22 mouse cellular contexts compared by ENCODE assay signal in the genomic region with DNA sequence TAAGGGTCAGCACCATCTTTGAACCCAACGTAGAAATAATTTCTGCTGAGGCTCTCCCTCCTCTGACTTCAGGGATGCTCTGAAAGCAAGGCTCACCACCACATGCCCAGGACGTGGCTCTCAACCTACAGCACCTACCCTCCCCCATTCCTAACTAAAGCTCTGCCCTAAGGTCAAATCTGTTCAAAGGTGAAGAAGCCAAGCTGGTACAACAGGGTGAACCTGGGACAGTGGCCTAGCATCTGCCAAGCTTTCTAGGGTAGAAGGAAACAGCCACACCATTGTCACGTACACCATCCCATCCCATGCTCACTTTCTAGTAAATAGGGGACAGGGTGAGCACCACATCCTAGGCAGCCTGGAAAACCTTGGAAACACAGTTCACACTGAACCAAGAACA. TPM values are rescaled to one million over a fixed set of nuclear protein-coding genes. Genes with fewer than 3 reads are reported as not detected.
"Had no signal": no experiment of that assay in that cellular context is flagged by ENCODE, and none has a peak within 500 bp of the region (broad histone marks: within the 10 kb centered on the region; RNA-seq: fewer than 3 reads in every experiment).

No protein-coding gene starts in this region.

- H3K27ac ChIP-seq: neural tube, embryonic 15.5 days; stomach, embryonic 15.5 days; stomach, postnatal 0 days had no signal

- H3K9ac ChIP-seq: neural tube, embryonic 15.5 days; stomach, embryonic 15.5 days had no signal

- H3K27me3 ChIP-seq: neural tube, embryonic 15.5 days; stomach, embryonic 15.5 days had no signal

- H3K4me2 ChIP-seq: neural tube, embryonic 15.5 days; stomach, embryonic 15.5 days had no signal

- DNase-seq: retina, postnatal 1 day; right cerebral cortex, adult 18-20 months; right cerebral cortex, postnatal 14 days; right cerebral cortex, postnatal 25 days; right cerebral cortex, postnatal 4 days; spleen, adult 18-20 months; thymus, adult 18-20 months; thymus, adult 2 months; thymus, postnatal 14 days; thymus, postnatal 25 days; thymus, postnatal 36 days; thymus, postnatal 4 days had no signal

- H3K36me3 ChIP-seq: stomach, embryonic 15.5 days had no signal

- H3K9me3 ChIP-seq: neural tube, embryonic 15.5 days; stomach, embryonic 15.5 days had no signal

- H3K4me3 ChIP-seq: neural tube, embryonic 15.5 days; stomach, embryonic 15.5 days had no signal

- H3K4me1 ChIP-seq: neural tube, embryonic 15.5 days; stomach, embryonic 15.5 days had no signal

RNA-seq across cellular contexts. Expression of a gene that starts 35.2 kb away (rescaled TPM):
- total RNA-seq: neutrophil, adult 5-6 weeks had no signal
- polyA plus RNA-seq: neural tube, embryonic 14.5 days; neural tube, embryonic 15.5 days; small intestine, adult 2 months; spleen, adult 2 months; stomach, embryonic 14.5 days; testis, adult 2 months; thymus, adult 2 months; urinary bladder, adult 2 months had no signal
